Mouse (Mus musculus) embryonic facial prominence, embryonic 14.5 days (tissue): ENCODE results near the gene 1700042G07Rik. TPM values are rescaled to one million over a fixed set of nuclear protein-coding genes. Genes with fewer than 3 reads are reported as not detected.

ENCODE experiments used
- ATAC-seq: fragments of 200-750 bp; cut with Nextera tagmentation; 2 replicates; pipeline ENCODE4 v1.8.0; 2017; ENCODE audit warnings: low read depth, moderate number of reproducible peaks, moderate TSS enrichment
- DNase-seq: peaks from one replicate; pipeline ENCODE4 v3.0.0-alpha.2; 2015; ENCODE audit warnings: low spot score
- H3K27ac ChIP-seq: fragments of 300-500 bp; sonication (generic); replicated peaks from 2 replicates; pipeline ENCODE4 v1.5.1; 2014; ENCODE audit warnings: low read depth, mild to moderate bottlenecking, low read length, moderate library complexity
- H3K27me3 ChIP-seq: fragments of 300-500 bp; sonication (generic); replicated peaks from 2 replicates; pipeline ENCODE4 v1.6.1; 2014; ENCODE audit warnings: low read length; ENCODE audit not compliant: control insufficient read depth, insufficient read depth
- H3K36me3 ChIP-seq: fragments of 300-500 bp; sonication (generic); 2 replicates; pipeline ENCODE4 v1.6.1; 2014; ENCODE audit warnings: low read length, mixed read lengths; ENCODE audit not compliant: control insufficient read depth, insufficient read depth
- H3K4me1 ChIP-seq: fragments of 300-500 bp; sonication (generic); 2 replicates; pipeline ENCODE4 v1.6.1; 2014; ENCODE audit warnings: antibody characterized with exemption, low read length; ENCODE audit not compliant: control insufficient read depth, insufficient read depth
- H3K4me2 ChIP-seq: fragments of 300-500 bp; sonication (generic); 2 replicates; pipeline ENCODE4 v1.6.1; 2014; ENCODE audit warnings: low read depth, mild to moderate bottlenecking, low read length, moderate library complexity, mixed read lengths
- H3K4me3 ChIP-seq: fragments of 300-500 bp; sonication (generic); 2 replicates; pipeline ENCODE4 v1.5.1; 2014; ENCODE audit warnings: low read depth, mild to moderate bottlenecking, low read length
- H3K9ac ChIP-seq: fragments of 300-500 bp; sonication (generic); 2 replicates; pipeline ENCODE4 v1.6.1; 2014; ENCODE audit warnings: low read depth, mild to moderate bottlenecking, low read length, moderate library complexity, mixed read lengths
- H3K9me3 ChIP-seq: fragments of 300-500 bp; sonication (generic); 2 replicates; pipeline ENCODE4 v1.6.1; 2016; ENCODE audit warnings: low read length; ENCODE audit not compliant: control insufficient read depth
- WGBS: fragments of 180-500 bp; shearing (Covaris S2); extraction: QIAGEN DNeasy Blood & Tissue Kit; methylation state at CpG from one replicate; pipeline ENCODE4 v1.1.7; 2014; 5-methylcytosine and 5-hydroxymethylcytosine counted together
- polyA plus RNA-seq: library from polyadenylated mRNA; unstranded; fragments of >200 nt; fragmentation: Nextera tagmentation; extraction: Ambion mirVana; gene quantifications from 2 replicates; pipeline ENCODE4 v1.2.1, GENCODE M21; 2014

Gene 1700042G07Rik
- polyA plus RNA-seq, 1 experiment from 2014 or later = not detected

DNA sequence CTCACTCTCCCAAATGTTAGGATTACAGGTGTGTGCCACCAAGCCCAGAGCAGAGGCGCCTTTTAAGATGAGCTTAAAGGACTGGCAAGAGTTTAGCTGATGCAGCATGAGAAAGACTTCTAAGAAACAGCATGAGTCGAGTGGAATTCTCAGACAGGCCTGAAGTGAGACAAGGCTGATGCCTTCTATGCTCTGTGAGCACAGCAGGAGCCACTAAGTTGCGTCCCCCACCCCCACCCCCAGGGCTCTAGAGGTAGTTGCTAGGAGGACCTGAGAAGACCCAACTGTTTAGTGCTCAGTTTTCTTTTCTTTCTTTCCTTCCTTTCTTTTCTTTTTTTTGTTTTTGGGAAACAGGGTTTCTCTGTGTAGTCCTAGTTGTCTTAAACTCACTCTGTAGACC, 8.9 kb downstream of the 1700042G07Rik start:
- DNase-seq (no peak), ATAC-seq (no peak)
- H3K9ac ChIP-seq = no peak overlapping the region
- H3K27me3 ChIP-seq = no peaks in the 10 kb centered on the region
- H3K9me3 ChIP-seq = no peaks in the 10 kb centered on the region
- H3K36me3 ChIP-seq = no peaks in the 10 kb centered on the region
- H3K4me1 ChIP-seq = peaks cover 11% of the 10 kb centered on the region
- H3K4me2 ChIP-seq = no peak overlapping the region
- no peak overlapping the region for H3K27ac ChIP-seq
- 42% methylated on average over 3 of the region's 3 CpGs for WGBS
- H3K4me3 ChIP-seq = no peak overlapping the region

DNA sequence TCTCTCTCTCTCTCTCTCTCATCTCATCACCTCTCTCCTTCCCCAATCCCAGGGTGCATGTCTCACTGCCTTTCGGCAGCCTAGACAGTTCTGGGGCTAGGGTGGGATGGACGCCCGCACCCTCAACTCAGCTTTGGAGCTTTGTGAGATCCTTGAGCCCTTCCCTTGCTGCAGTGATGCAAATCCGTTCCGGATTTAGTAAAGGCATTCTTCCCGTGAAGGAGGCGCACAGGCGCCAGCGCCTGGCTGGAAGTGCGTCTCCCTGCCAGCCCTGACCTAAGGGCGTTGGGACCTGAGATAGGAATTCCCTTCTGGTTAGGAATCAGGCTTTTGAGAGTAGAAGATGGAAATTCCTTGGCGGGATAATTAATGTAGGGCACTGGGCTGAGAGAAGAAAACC, 9.6 kb downstream of the 1700042G07Rik start:
- peak overlapping the region; percentile 50 for H3K9ac ChIP-seq

DNA sequence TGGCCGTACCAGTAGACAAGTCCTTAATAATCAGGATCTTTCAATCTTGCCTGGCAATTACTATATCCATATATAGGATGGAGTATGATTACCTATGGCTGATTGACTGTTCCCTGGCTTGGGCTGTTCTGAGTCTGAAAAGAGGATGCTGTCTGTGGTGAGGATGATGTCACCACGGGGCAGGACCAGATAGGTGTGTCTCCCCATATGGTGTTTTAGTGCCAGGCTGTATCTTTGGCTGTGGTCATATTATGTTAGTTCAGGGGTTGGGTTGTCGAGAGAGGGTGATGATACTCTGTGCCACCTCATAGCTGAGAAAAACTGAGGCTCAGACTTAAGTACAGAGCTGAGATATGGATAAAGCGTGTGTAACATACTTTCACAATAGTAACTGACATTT, 11.9 kb downstream of the 1700042G07Rik start:
- WGBS = 89% methylated on average over 4 of the region's 4 CpGs
- DNase-seq (no peak), ATAC-seq (no peak)
- Histone ChIP-seq H3K4me2 (no peak overlapping the region), H3K4me3 (no peak overlapping the region), H3K9ac (no peak overlapping the region), H3K36me3 (no peaks in the 10 kb centered on the region), H3K27ac (no peak overlapping the region), H3K4me1 (0 out of 2 replicates have a peak, but pooled peaks cover 8% of the 10 kb centered on the region), H3K27me3 (no peaks in the 10 kb centered on the region), H3K9me3 (no peaks in the 10 kb centered on the region)

More for the DNA sequence above, 9.6 kb downstream of the 1700042G07Rik start:
- no peaks in the 10 kb centered on the region for H3K9me3 ChIP-seq
- no peaks in the 10 kb centered on the region for H3K27me3 ChIP-seq
- no peak for ATAC-seq
- H3K4me2 ChIP-seq = peak overlapping the region; percentile 48
- peak; percentile 64 for DNase-seq
- H3K4me3 ChIP-seq = peak overlapping the region; percentile 14
- 0 out of 2 replicates have a peak, but pooled peaks cover 8% of the 10 kb centered on the region for H3K4me1 ChIP-seq
- no peaks in the 10 kb centered on the region for H3K36me3 ChIP-seq
- H3K27ac ChIP-seq = peak overlapping the region; percentile 33; the same call in 1 of the 2 replicates
- WGBS = 3% methylated on average over 12 of the region's 12 CpGs

DNA sequence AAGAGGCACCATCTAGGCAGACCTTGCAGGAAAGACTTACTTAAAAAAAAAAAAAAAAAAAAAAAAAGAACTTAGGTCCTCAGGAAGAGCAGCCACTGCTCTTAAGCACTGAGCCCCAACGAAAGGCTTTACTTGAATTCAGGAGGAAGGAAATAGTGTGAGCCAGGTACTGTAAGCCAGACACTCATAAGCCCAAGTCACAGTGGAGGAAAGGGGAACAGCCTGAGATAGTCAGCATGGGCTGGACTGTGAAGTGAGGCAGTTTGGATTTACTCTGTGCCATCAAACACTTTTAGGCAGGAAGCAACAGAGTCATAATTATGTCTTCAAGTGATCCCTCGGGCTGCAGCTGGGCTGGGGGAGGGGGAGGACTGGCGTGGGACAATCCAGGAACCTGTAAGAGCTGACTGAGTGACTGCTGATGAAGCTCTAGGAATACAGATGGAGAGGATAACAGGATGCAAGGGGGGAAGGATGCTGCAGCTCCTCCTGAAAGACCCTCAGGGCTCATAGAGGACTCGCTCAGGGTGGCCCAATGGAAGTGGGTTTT, 19.2 kb downstream of the 1700042G07Rik start:
- H3K4me2 ChIP-seq = no peak overlapping the region
- H3K9me3 ChIP-seq = no peaks in the 10 kb centered on the region
- DNase-seq = no peak
- H3K36me3 ChIP-seq = no peaks in the 10 kb centered on the region
- ATAC-seq = no peak
- H3K27ac ChIP-seq = no peak overlapping the region
- H3K9ac ChIP-seq = no peak overlapping the region
- WGBS = 28% methylated on average over 4 of the region's 4 CpGs
- H3K4me3 ChIP-seq = no peak overlapping the region
- no peaks in the 10 kb centered on the region for H3K4me1 ChIP-seq
- no peaks in the 10 kb centered on the region for H3K27me3 ChIP-seq

DNA sequence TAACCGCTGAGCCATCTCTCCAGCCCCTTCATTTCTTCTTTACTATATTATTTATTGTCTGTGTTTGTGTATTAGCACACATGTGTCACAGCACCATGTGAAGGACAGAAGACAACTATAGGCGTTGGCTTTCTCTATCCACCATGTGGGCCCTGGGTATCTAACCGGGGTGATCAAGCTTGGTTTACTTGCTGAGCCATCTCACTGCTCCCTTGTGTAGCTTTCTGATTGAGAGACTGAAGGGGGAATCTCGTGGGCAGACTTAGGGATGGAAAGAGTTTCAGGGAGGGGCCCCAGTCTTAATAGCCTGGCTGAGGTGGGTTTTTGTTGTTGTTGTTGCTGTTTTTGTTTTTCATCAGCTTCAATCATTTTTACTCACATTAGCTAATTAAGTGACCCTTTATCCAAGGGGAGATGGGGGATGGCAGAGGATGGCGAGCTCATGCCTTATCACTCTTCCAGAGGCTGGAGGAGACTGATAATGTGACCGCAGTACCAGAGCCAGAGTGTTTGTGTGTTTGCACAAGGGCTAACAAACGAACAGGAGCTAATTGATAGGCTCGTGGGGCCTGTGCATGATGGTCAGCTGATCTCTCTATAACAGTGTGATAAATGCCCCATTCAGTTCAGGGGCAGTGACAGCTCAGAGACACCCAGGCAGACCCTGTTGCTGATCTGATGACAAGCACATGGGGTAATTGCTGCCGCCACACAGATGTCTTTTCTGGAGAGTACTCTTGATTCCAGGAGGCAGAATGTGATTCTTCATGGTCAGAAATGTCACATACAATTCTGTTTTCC, 20.6 kb downstream of the 1700042G07Rik start:
- Histone ChIP-seq H3K9ac (no peak overlapping the region), H3K4me1 (no peaks in the 10 kb centered on the region), H3K27me3 (no peaks in the 10 kb centered on the region), H3K9me3 (no peaks in the 10 kb centered on the region), H3K27ac (no peak overlapping the region), H3K4me3 (no peak overlapping the region), H3K4me2 (no peak overlapping the region), H3K36me3 (no peaks in the 10 kb centered on the region)
- DNase-seq = no peak
- WGBS = 62% methylated on average over 9 of the region's 9 CpGs
- no peak for ATAC-seq

DNA sequence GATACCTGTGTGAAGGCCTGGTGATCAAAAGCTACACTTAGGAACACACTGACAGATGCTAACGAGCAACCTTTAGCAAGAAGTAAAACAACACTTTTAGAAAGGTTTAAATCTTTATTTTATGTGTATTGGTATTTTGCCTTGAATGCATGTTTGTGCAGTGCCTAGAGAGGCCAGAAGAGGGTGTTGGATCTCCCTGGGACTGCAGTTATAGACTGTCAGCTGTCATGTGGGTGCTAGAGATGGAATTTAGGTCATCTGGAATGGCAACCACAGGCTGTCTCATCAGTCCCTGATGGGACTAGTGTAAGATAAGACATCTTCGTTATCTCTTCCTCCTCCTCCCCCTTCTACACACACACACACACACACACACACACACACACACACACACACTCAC, 25.2 kb downstream of the 1700042G07Rik start:
- Histone ChIP-seq H3K4me2 (no peak overlapping the region), H3K27me3 (no peaks in the 10 kb centered on the region), H3K4me1 (no peaks in the 10 kb centered on the region), H3K27ac (no peak overlapping the region), H3K9ac (no peak overlapping the region), H3K9me3 (no peaks in the 10 kb centered on the region), H3K36me3 (no peaks in the 10 kb centered on the region), H3K4me3 (no peak overlapping the region)
- DNase-seq (no peak), ATAC-seq (no peak)
- 78% methylated on average over 2 of the region's 2 CpGs for WGBS

- Histone ChIP-seq H3K9me3 (no peaks in the 10 kb centered on the region), H3K27me3 (no peaks in the 10 kb centered on the region), H3K4me2 (no peak overlapping the region), H3K4me1 (no peaks in the 10 kb centered on the region), H3K4me3 (no peak overlapping the region), H3K9ac (no peak overlapping the region), H3K36me3 (no peaks in the 10 kb centered on the region), H3K27ac (no peak overlapping the region)
- no peak for DNase-seq
- 64% methylated on average over 3 of the region's 3 CpGs for WGBS
- ATAC-seq = no peak
Observed at GRCm38 (mm10) chr4:116204422-116204821, 31.2 kb downstream of the 1700042G07Rik start.

DNA sequence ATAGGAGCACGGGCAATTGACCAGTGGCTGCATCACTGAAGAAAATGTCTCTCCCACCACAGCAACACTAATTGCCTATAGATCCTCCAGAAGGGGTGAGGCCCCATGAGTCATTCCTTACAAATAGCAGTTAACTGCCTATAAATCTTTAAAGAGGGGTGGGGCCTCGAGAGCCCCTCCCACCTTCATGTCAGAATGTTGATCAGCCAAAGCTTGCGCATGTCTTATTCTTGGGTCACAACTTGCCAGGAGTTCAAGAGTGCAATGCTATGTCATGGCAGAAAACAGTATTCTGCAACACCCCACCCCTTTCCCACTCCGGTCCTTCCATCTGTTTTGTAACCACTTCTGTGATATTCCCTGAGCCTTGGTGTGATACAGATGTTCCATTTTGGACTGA, 33.4 kb downstream of the 1700042G07Rik start:
- Histone ChIP-seq H3K4me3 (no peak overlapping the region), H3K9ac (no peak overlapping the region), H3K27me3 (no peaks in the 10 kb centered on the region), H3K4me2 (no peak overlapping the region), H3K4me1 (no peaks in the 10 kb centered on the region), H3K27ac (no peak overlapping the region), H3K36me3 (no peaks in the 10 kb centered on the region), H3K9me3 (no peaks in the 10 kb centered on the region)
- no peak for ATAC-seq
- DNase-seq = no peak
- WGBS = 80% methylated on average over 4 of the region's 4 CpGs

DNA sequence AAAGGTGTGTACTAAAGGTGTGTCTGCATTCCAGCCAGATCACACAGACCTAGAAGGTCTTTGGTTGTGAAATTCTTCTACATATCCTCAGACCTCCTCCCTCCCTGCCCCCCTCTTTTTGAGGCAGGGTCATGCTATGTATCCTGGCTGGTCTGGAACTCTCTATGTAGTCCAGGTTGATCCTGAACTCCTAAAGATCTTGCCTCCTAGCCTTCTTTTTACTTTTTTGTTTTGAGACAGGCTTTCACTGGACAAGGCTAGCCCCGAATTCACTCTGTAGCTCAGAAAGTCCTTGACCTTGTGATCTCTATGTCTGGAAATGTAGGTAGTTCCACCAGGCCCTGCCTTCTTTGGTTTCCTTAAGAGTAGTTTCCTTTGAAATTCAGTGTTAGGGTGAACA, 35.7 kb downstream of the 1700042G07Rik start:
- no peak overlapping the region for H3K4me2 ChIP-seq
- no peak for ATAC-seq
- H3K9me3 ChIP-seq = no peaks in the 10 kb centered on the region
- no peaks in the 10 kb centered on the region for H3K27me3 ChIP-seq
- DNase-seq = no peak
- no peak overlapping the region for H3K4me3 ChIP-seq
- no peaks in the 10 kb centered on the region for H3K4me1 ChIP-seq
- H3K27ac ChIP-seq = no peak overlapping the region
- WGBS = 91% methylated on average over 1 of the region's 1 CpGs
- H3K9ac ChIP-seq = no peak overlapping the region
- H3K36me3 ChIP-seq = no peaks in the 10 kb centered on the region
